Mouse (Mus musculus): Measurements from ENCODE around the gene Gtf2h2.

DNA sequence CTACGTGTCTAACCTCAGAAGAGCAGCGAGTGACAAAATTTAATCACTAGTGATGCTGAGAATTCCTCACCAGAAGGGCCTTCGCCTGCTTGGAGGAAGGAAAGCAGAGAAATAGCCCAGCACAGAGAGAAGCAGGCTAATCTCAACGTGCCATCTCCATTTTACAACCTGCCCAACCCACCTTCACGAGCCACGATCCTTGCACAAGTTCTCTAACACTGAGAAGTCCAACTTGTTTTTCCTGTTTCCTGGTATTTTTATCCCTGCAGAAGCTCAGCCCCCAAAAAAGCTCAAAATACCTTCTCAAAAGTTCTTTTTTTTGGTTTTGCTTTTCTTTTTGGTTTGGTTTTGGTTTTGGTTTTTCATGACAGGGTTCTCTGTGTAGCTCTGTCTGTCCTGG is 25.8 kb upstream of the Gtf2h2 start:
- TF ChIP-seq EP300 (IDR thresholded peaks at IDR 0.05; ENCODE audit: low read depth) = no peak
- TF ChIP-seq CTCF (IDR thresholded peaks at IDR 0.05; ENCODE audit: low read depth) = no peak
